ENCODE assay signal across 11 mouse cellular contexts in the genomic region with DNA sequence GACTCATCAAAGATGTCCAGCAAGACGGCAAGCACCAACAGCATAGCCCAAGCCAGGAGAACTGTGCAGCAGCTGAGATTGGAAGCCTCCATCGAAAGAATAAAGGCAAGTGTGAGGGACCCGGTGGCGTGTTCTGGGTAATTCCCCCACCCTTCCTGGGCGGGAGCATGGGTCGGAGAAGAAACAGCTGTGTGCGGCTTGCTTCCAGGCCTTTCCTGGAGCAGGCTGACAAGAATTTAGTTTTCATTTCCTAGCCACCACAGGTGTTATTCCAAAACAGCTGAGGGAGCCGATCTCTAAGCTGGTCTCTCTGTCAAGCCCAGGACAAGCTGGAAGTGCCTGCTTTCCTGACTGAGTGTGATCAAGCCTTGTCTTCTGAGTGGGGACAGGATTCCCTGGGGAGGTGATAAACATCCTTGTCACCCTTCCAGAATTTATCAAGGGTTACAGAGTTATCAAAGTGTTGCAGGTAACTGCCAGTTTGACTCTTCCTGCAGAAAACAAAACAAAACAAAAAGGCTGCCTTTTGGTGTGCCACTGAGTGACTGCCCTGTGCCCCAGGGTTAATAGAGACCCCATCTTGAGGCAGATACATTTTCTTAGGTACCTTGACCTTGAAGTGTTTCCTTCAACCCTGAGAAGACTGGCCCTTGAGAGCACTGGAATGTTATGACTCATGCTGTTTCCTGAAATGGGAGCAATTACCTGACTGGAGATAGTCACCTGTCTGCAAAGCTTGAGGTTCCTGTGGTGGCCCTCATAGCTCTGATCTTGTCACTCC. TPM values are rescaled to one million over a fixed set of nuclear protein-coding genes. Genes with fewer than 3 reads are reported as not detected.
A peak's percentile ranks its signal among the peaks of the same experiment; 100 is the strongest.
DNase-seq lines count a peak whose midpoint lies in the region; ATAC-seq and TF ChIP-seq lines count a peak whose summit lies in the region.
"Had no signal": no experiment of that assay in that cellular context is flagged by ENCODE, and none has a peak within 500 bp of the region (broad histone marks: within the 10 kb centered on the region; RNA-seq: fewer than 3 reads in every experiment).

No protein-coding gene starts in this region.

- no peak overlapping the region for H3K27ac ChIP-seq in heart, embryonic 12.5 days (ENCODE audit: poor library complexity, severe bottlenecking)
- no peak overlapping the region for H3K27ac ChIP-seq in midbrain, embryonic 11.5 days (ENCODE audit: low read depth, low read length)
- H3K27ac ChIP-seq in midbrain, embryonic 10.5 days (replicated peaks): no peak overlapping the region
- H3K27ac ChIP-seq in liver, postnatal 0 days (ENCODE audit: low read depth): no peak overlapping the region
- H3K27ac ChIP-seq: hindbrain, embryonic 12.5 days had no signal

- peak; percentile 60; the same call in 1 of the 2 replicates for TF ChIP-seq EP300 in liver, postnatal 0 days (IDR thresholded peaks at IDR 0.05; ENCODE audit: low read depth)

- 52% methylated on average over 8 of the region's 8 CpGs for WGBS in heart, embryonic 12.5 days
- WGBS in midbrain, embryonic 11.5 days: 81% methylated on average over 8 of the region's 8 CpGs
- 87% methylated on average over 8 of the region's 8 CpGs for whole genome bisulfite sequencing in midbrain, embryonic 10.5 days
- WGBS in liver, postnatal 0 days (ENCODE audit: insufficient replicate concordance): 68% methylated on average over 8 of the region's 8 CpGs

- H3K27me3 ChIP-seq in heart, embryonic 12.5 days (replicated peaks): no peaks in the 10 kb centered on the region
- no peaks in the 10 kb centered on the region for H3K27me3 ChIP-seq in midbrain, embryonic 11.5 days (ENCODE audit: control insufficient read depth, insufficient read depth, low read length)
- H3K27me3 ChIP-seq in midbrain, embryonic 10.5 days (ENCODE audit: low read depth, poor library complexity, severe bottlenecking): no peaks in the 10 kb centered on the region
- no peaks in the 10 kb centered on the region for H3K27me3 ChIP-seq in liver, postnatal 0 days (ENCODE audit: insufficient read depth, low read length)
- H3K27me3 ChIP-seq: hindbrain, embryonic 12.5 days had no signal

- DNase-seq in heart, adult 11 months: peak; percentile 95
- DNase-seq in midbrain, embryonic 11.5 days (ENCODE audit: low spot score, missing footprints): peak; percentile 69
- DNase-seq in midbrain, embryonic 10.5 days (ENCODE audit: low spot score): no peak
- DNase-seq in liver, postnatal 0 days: no peak
- no peak for DNase-seq in testis, postnatal 10 days (ENCODE audit: low spot score)
- DNase-seq in adrenal gland, postnatal 10 days: no peak
- DNase-seq in cerebellum, postnatal 14 days: no peak
- DNase-seq: cerebellum, postnatal 36 days; right cerebral cortex, postnatal 4 days had no signal

- no peak overlapping the region for H3K9ac ChIP-seq in heart, embryonic 12.5 days
- no peak overlapping the region for H3K9ac ChIP-seq in midbrain, embryonic 11.5 days (ENCODE audit: low read length)
- H3K9ac ChIP-seq in liver, postnatal 0 days (replicated peaks): no peak overlapping the region
- H3K9ac ChIP-seq: hindbrain, embryonic 12.5 days had no signal

- H3K4me1 ChIP-seq in heart, embryonic 12.5 days (replicated peaks): peaks cover 22% of the 10 kb centered on the region; the same call in 1 of the 2 replicates
- H3K4me1 ChIP-seq in midbrain, embryonic 11.5 days (ENCODE audit: control insufficient read depth, insufficient read depth, low read length): no peaks in the 10 kb centered on the region
- no peaks in the 10 kb centered on the region for H3K4me1 ChIP-seq in midbrain, embryonic 10.5 days
- peaks cover 37% of the 10 kb centered on the region for H3K4me1 ChIP-seq in liver, postnatal 0 days (ENCODE audit: insufficient read depth)

- no peak for ATAC-seq in heart, embryonic 12.5 days (ENCODE audit: insufficient number of reproducible peaks, low FRiP score)
- no peak for ATAC-seq in midbrain, embryonic 11.5 days (ENCODE audit: low FRiP score)
- ATAC-seq in liver, postnatal 0 days: no peak

- TF ChIP-seq CTCF in liver, postnatal 0 days (IDR thresholded peaks at IDR 0.05; ENCODE audit: low read depth): no peak

- no peak overlapping the region for H3K4me2 ChIP-seq in heart, embryonic 12.5 days
- H3K4me2 ChIP-seq in midbrain, embryonic 11.5 days: no peak overlapping the region
- no peak overlapping the region for H3K4me2 ChIP-seq in liver, postnatal 0 days (ENCODE audit: low read depth, low read length)
- H3K4me2 ChIP-seq: hindbrain, embryonic 12.5 days had no signal

- no peak overlapping the region for H3K4me3 ChIP-seq in heart, embryonic 12.5 days
- no peak overlapping the region for H3K4me3 ChIP-seq in midbrain, embryonic 11.5 days (ENCODE audit: low read depth, low read length)
- H3K4me3 ChIP-seq in midbrain, embryonic 10.5 days: no peak overlapping the region
- no peak overlapping the region for H3K4me3 ChIP-seq in liver, postnatal 0 days (ENCODE audit: low read depth, low read length)
- H3K4me3 ChIP-seq: hindbrain, embryonic 12.5 days had no signal

- H3K9me3 ChIP-seq in heart, embryonic 12.5 days (replicated peaks): no peaks in the 10 kb centered on the region
- no peaks in the 10 kb centered on the region for H3K9me3 ChIP-seq in midbrain, embryonic 11.5 days (ENCODE audit: control insufficient read depth, low read length)
- no peaks in the 10 kb centered on the region for H3K9me3 ChIP-seq in midbrain, embryonic 10.5 days (replicated peaks)
- H3K9me3 ChIP-seq in liver, postnatal 0 days (ENCODE audit: low read length): no peaks in the 10 kb centered on the region
- H3K9me3 ChIP-seq: hindbrain, embryonic 12.5 days had no signal

- H3K36me3 ChIP-seq in heart, embryonic 12.5 days: peaks cover 4% of the 10 kb centered on the region; the same call in 1 of the 2 replicates
- no peaks in the 10 kb centered on the region for H3K36me3 ChIP-seq in midbrain, embryonic 11.5 days (ENCODE audit: control insufficient read depth, insufficient read depth, low read length)
- H3K36me3 ChIP-seq in midbrain, embryonic 10.5 days: no peaks in the 10 kb centered on the region
- H3K36me3 ChIP-seq in liver, postnatal 0 days (replicated peaks; ENCODE audit: insufficient read depth, low read length): peaks cover 6% of the 10 kb centered on the region; the same call in 1 of the 2 replicates
- H3K36me3 ChIP-seq: hindbrain, embryonic 12.5 days had no signal

RNA-seq across cellular contexts. Expression of a gene that starts 21.3 kb away (rescaled TPM):
- 11.9 and 12.7 TPM in 2 replicates for polyA plus RNA-seq in heart, embryonic 12.5 days (2016; fragmentation: Nextera tagmentation; extraction: Ambion mirVana)
- 13.2 and 16.5 TPM in 2 replicates for polyA plus RNA-seq in midbrain, embryonic 11.5 days (2014; fragmentation: Nextera tagmentation; extraction: Ambion mirVana)
- 14.8 and 15.3 TPM in 2 replicates for polyA plus RNA-seq in midbrain, embryonic 10.5 days (2016; fragmentation: Nextera tagmentation; extraction: Ambion mirVana)
- 49.5 and 65.0 TPM in 2 replicates for polyA plus RNA-seq in liver, postnatal 0 days (2015; fragmentation: Nextera tagmentation; extraction: Ambion mirVana)
- 10 to 100 TPM; 11.6 to 16.2 TPM for total RNA-seq in adrenal gland, postnatal 10 days (2021)

Comparison
In these comparisons a context has a peak if more than half of its experiments do, and no peak if none do; other contexts are left out.
1. DNase-seq: peak in heart, adult 11 months (single experiment) and midbrain, embryonic 11.5 days (single experiment); none in midbrain, embryonic 10.5 days (single experiment), liver, postnatal 0 days (single experiment), testis, postnatal 10 days (single experiment), adrenal gland, postnatal 10 days (single experiment) and cerebellum, postnatal 14 days (0 of 2).